Mouse (Mus musculus) testis, adult 2 months (tissue): ENCODE data around the gene Prmt9. TPM values are rescaled to one million over a fixed set of nuclear protein-coding genes. Genes with fewer than 3 reads are reported as not detected.

ENCODE experiments used
- H3K27ac ChIP-seq: fragments of 200-500 bp; 2 replicates; pipeline ENCODE4 v1.5.1; 2012; ENCODE audit warnings: low read depth, low read length; ENCODE audit not compliant: control insufficient read depth, insufficient read depth
- H3K27me3 ChIP-seq: fragments of 200-500 bp; 2 replicates; pipeline ENCODE4 v1.6.1; 2012; ENCODE audit warnings: mild to moderate bottlenecking, low read length, moderate library complexity; ENCODE audit not compliant: control insufficient read depth, insufficient read depth
- H3K36me3 ChIP-seq: fragments of 200-500 bp; 2 replicates; pipeline ENCODE4 v1.6.1; 2012; ENCODE audit warnings: mild to moderate bottlenecking, low read length; ENCODE audit not compliant: control insufficient read depth, insufficient read depth
- H3K4me1 ChIP-seq: fragments of 200-500 bp; 2 replicates; pipeline ENCODE4 v1.6.1; 2012; ENCODE audit warnings: low read length; ENCODE audit not compliant: control insufficient read depth, insufficient read depth
- H3K4me3 ChIP-seq: fragments of 200-500 bp; 2 replicates; pipeline ENCODE4 v1.5.1; 2012; ENCODE audit warnings: low read depth, mild to moderate bottlenecking, low read length, moderate library complexity, mixed read lengths; ENCODE audit not compliant: control insufficient read depth
- CTCF ChIP-seq: fragments of 200-500 bp; IDR thresholded peaks from 2 replicates; pipeline ENCODE4 v1.5.1; 2012; ENCODE audit warnings: low read depth, mild to moderate bottlenecking, inconsistent platforms, low read length, moderate library complexity; ENCODE audit not compliant: control insufficient read depth, insufficient read depth, insufficient replicate concordance
- POLR2A ChIP-seq: fragments of 200-500 bp; IDR thresholded peaks from 2 replicates; pipeline ENCODE4 v1.6.1; 2012; ENCODE audit warnings: low read depth, mild to moderate bottlenecking, inconsistent platforms, low read length, moderate library complexity; ENCODE audit not compliant: control insufficient read depth
- polyA plus RNA-seq: library from polyadenylated mRNA; depleted of rRNA; stranded (reverse); fragments of >200 nt; gene quantifications from 2 replicates; pipeline ENCODE4 v1.2.3, GENCODE M21; 2012

The Prmt9 gene
- polyA plus RNA-seq, 1 experiment, result 3.0 TPM

- no peak; the same call in 1 of the 2 replicates for TF ChIP-seq CTCF
- TF ChIP-seq POLR2A, result no peak
- no peaks in the 10 kb centered on the region for H3K36me3 ChIP-seq
- H3K27me3 ChIP-seq, result no peaks in the 10 kb centered on the region
- no peak overlapping the region for H3K27ac ChIP-seq
- H3K4me1 ChIP-seq, result no peaks in the 10 kb centered on the region; the same call in 1 of the 2 replicates
- peak overlapping the region; percentile 98 for H3K4me3 ChIP-seq
Measured at GRCm38 (mm10) chr8:77549881-77550580, 834 bp downstream of the Prmt9 start.

DNA sequence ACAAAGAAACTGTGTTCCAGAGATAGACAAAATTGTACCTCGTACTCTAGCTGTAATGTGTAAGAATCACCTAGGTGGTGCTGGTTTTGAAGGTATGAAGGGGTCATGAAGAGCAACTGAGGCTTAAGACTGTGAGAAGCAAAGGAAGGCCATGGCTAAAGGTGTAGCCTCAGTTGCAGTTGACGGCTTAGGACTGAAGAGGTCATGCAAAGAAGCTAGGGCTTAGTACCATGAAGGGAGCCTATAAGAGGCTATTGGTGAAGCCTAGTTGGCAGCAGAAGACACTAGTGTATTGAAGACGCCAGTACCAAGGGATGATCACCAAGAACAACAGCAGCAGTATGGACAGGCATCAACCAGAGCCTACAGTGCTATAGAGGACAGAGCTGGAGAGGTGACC lies 3.3 kb downstream of the Prmt9 start:
- no peak overlapping the region for H3K4me3 ChIP-seq
- TF ChIP-seq POLR2A (no peak), CTCF (no peak)
- H3K4me1 ChIP-seq, result no peaks in the 10 kb centered on the region; the same call in 1 of the 2 replicates
- no peaks in the 10 kb centered on the region for H3K27me3 ChIP-seq
- H3K27ac ChIP-seq, result no peak overlapping the region
- no peaks in the 10 kb centered on the region for H3K36me3 ChIP-seq

- H3K4me3 ChIP-seq, result no peak overlapping the region
- no peaks in the 10 kb centered on the region for H3K27me3 ChIP-seq
- no peak overlapping the region for H3K27ac ChIP-seq
- no peaks in the 10 kb centered on the region for H3K4me1 ChIP-seq
- TF ChIP-seq CTCF (no peak), POLR2A (no peak)
- no peaks in the 10 kb centered on the region for H3K36me3 ChIP-seq
Measured at GRCm38 (mm10) chr8:77561441-77561840, 12.2 kb downstream of the Prmt9 start.

GRCm38 (mm10) chr8:77574229-77574628 lies 25.0 kb downstream of the Prmt9 start:
- H3K36me3 ChIP-seq, result no peaks in the 10 kb centered on the region
- no peak overlapping the region for H3K27ac ChIP-seq
- TF ChIP-seq POLR2A, result no peak
- H3K27me3 ChIP-seq, result no peaks in the 10 kb centered on the region
- no peak overlapping the region for H3K4me3 ChIP-seq
- H3K4me1 ChIP-seq, result no peaks in the 10 kb centered on the region

GRCm38 (mm10) chr8:77577674-77578073 lies 28.5 kb downstream of the Prmt9 start:
- TF ChIP-seq POLR2A, result no peak
- no peaks in the 10 kb centered on the region for H3K36me3 ChIP-seq
- H3K27me3 ChIP-seq, result no peaks in the 10 kb centered on the region
- H3K4me1 ChIP-seq, result no peaks in the 10 kb centered on the region
- no peak overlapping the region for H3K4me3 ChIP-seq
- H3K27ac ChIP-seq, result no peak overlapping the region

- H3K4me1 ChIP-seq, result no peaks in the 10 kb centered on the region
- H3K36me3 ChIP-seq, result no peaks in the 10 kb centered on the region
- H3K27ac ChIP-seq, result no peak overlapping the region
- H3K4me3 ChIP-seq, result no peak overlapping the region
- no peaks in the 10 kb centered on the region for H3K27me3 ChIP-seq
- TF ChIP-seq POLR2A (no peak), CTCF (no peak)
Measured at GRCm38 (mm10) chr8:77584174-77584573, 35.0 kb downstream of the Prmt9 start.

DNA sequence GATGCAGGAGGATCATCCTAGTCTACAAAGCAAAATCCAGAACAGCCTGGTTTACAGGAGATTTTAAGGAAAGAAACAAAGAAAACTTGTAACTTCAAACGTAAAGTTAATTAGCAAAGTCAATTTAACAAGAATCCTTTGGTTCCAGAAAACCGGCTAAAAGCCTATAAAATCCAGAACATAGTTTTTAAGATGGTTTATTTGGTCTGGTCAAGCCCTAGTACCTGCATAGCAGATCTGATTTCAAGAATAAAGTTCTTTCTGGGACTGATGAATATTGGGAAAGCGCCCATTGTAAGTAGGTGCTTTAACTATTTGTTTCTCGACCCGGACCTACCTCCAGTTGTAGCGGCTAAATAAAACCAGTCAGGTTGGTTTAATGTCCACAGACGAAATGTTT lies 60.4 kb downstream of the Prmt9 start:
- Histone ChIP-seq H3K36me3 (no peaks in the 10 kb centered on the region), H3K27me3 (no peaks in the 10 kb centered on the region), H3K27ac (0 out of 2 replicates have a peak overlapping the region, but pooled peaks have one; percentile 6), H3K4me1 (no peaks in the 10 kb centered on the region), H3K4me3 (peak overlapping the region; percentile 99)
- TF ChIP-seq CTCF, result no peak
